Mouse (Mus musculus) CD4-positive helper T cell, adult 2 months (primary cell): ENCODE measurements around the gene Trim40.

Experiments
- DNase-seq: peaks from one replicate; pipeline ENCODE4 v3.0.0-alpha.2; 2012; ENCODE audit warnings: low read depth, missing footprints, low spot score

Trim40 gene

GRCm38 (mm10) chr17:36840961-36841445, 48.9 kb downstream of the Trim40 start:
- no peak for DNase-seq

- DNase-seq, result no peak
Measured at GRCm38 (mm10) chr17:36839931-36840330, 50.0 kb downstream of the Trim40 start.

GRCm38 (mm10) chr17:36839001-36839400, 50.9 kb downstream of the Trim40 start:
- no peak for DNase-seq

- DNase-seq, result peak; percentile 97
Measured at GRCm38 (mm10) chr17:36836874-36837647, 52.9 kb downstream of the Trim40 start, which contains the start of gene Trim26. TSS of gene Trim26 (plus strand) at chr17:36837134.

- DNase-seq, result no peak
Measured at GRCm38 (mm10) chr17:36836427-36836812, 53.5 kb downstream of the Trim40 start.

- DNase-seq, result peak; percentile 81
Measured at GRCm38 (mm10) chr17:36835591-36836426, 54.1 kb downstream of the Trim40 start.

GRCm38 (mm10) chr17:36832694-36833093, 57.2 kb downstream of the Trim40 start:
- DNase-seq, result no peak
